Mouse (Mus musculus) limb, embryonic 14.5 days (tissue): ENCODE data around the gene Chst7. TPM values are rescaled to one million over a fixed set of nuclear protein-coding genes. Genes with fewer than 3 reads are reported as not detected.

ENCODE experiments used
- ATAC-seq: fragments of 200-750 bp; cut with Nextera tagmentation; 2 replicates; pipeline ENCODE4 v1.8.0; 2017; ENCODE audit warnings: low read depth, moderate number of reproducible peaks, moderate TSS enrichment; ENCODE audit not compliant: low FRiP score
- DNase-seq: peaks from one replicate; pipeline ENCODE4 v3.0.0-alpha.2; 2015; ENCODE audit warnings: low spot score
- H3K27ac ChIP-seq: fragments of 300-500 bp; sonication (generic); replicated peaks from 2 replicates; pipeline ENCODE4 v1.5.1; 2014; ENCODE audit warnings: low read depth, mild to moderate bottlenecking, low read length, moderate library complexity, mixed read lengths
- H3K27me3 ChIP-seq: fragments of 300-500 bp; sonication (generic); 2 replicates; pipeline ENCODE4 v1.6.1; 2014; ENCODE audit warnings: low read length, mixed read lengths; ENCODE audit not compliant: control insufficient read depth, insufficient read depth
- H3K36me3 ChIP-seq: fragments of 300-500 bp; sonication (generic); 2 replicates; pipeline ENCODE4 v1.6.1; 2014; ENCODE audit warnings: mild to moderate bottlenecking, low read length, moderate library complexity, mixed read lengths; ENCODE audit not compliant: control insufficient read depth, insufficient read depth
- H3K4me1 ChIP-seq: fragments of 300-500 bp; sonication (generic); 2 replicates; pipeline ENCODE4 v1.6.1; 2014; ENCODE audit warnings: antibody characterized with exemption, low read length, mixed read lengths; ENCODE audit not compliant: control insufficient read depth, insufficient read depth
- H3K4me2 ChIP-seq: fragments of 300-500 bp; sonication (generic); replicated peaks from 2 replicates; pipeline ENCODE4 v1.6.1; 2014; ENCODE audit warnings: low read depth, mild to moderate bottlenecking, low read length, moderate library complexity; ENCODE audit not compliant: severe bottlenecking
- H3K4me3 ChIP-seq: fragments of 300-500 bp; sonication (generic); replicated peaks from 2 replicates; pipeline ENCODE4 v1.5.1; 2014; ENCODE audit warnings: low read length
- H3K9ac ChIP-seq: fragments of 300-500 bp; sonication (generic); 2 replicates; pipeline ENCODE4 v1.6.1; 2014; ENCODE audit warnings: mild to moderate bottlenecking, low read depth, low read length, moderate library complexity; ENCODE audit not compliant: severe bottlenecking
- H3K9me3 ChIP-seq: fragments of 300-500 bp; sonication (generic); 2 replicates; pipeline ENCODE4 v1.6.1; 2016; ENCODE audit warnings: low read length; ENCODE audit not compliant: control insufficient read depth
- POLR2A ChIP-seq: fragments of 200-500 bp; IDR thresholded peaks from 2 replicates; pipeline ENCODE4 v1.8.0; 2012; ENCODE audit warnings: inconsistent platforms, mild to moderate bottlenecking, moderate library complexity, borderline replicate concordance; ENCODE audit not compliant: insufficient read depth, insufficient read length; ENCODE audit errors: extremely low read depth
- WGBS: fragments of 180-500 bp; shearing (Covaris S2); extraction: QIAGEN DNeasy Blood & Tissue Kit; methylation state at CpG from one replicate; pipeline ENCODE4 v1.1.7; 2014; 5-methylcytosine and 5-hydroxymethylcytosine counted together
- polyA plus RNA-seq, 2 experiments: library from polyadenylated mRNA; depleted of rRNA in 1 of 2; stranded (reverse) in 1 of 2; unstranded in 1 of 2; fragments of >200 nt; fragmentation: Nextera tagmentation in 1 of 2; extraction: Ambion mirVana in 1 of 2; gene quantifications; 2 replicates each; pipeline versions ENCODE4 v1.2.1 to v1.2.3; 2012 to 2014

Chst7 gene
- polyA plus RNA-seq (2012; rRNA removed) (2.7 and 3.0 TPM in 2 replicates), polyA plus RNA-seq (2014; fragmentation: Nextera tagmentation; extraction: Ambion mirVana) (3.8 and 4.1 TPM in 2 replicates)

DNA sequence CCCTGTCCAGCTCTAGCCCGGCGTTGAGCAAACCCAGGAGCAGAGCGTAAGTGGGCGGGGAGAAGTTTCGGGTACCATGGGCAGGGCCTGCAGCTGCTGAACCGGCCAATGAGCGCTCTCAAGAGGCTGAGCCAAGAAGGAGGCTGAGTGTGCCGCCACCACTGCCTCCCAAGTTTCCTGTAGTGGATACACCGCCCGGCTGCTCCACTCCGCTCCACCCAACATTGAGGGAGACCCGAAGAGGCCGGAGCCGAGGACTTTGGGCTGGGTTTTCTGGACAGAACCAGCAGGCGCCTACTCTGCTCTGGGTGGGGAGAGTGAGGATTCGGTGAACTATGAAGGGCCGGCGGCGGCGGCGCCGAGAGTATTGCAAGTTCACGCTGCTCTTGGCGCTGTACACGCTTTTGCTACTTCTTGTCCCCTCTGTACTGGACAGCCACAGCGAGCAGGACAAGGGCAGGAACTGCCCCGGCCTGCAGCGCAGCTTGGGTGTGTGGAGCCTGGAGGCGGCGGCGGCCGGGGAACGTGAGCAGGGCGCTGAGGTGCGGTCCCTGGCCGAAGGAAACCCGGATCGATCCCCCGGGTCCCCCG lies at the start of gene Chst7:
TSS of gene Chst7 (plus strand) at position 180 of the 591 bp plus-strand sequence.
- Histone ChIP-seq H3K9me3 (no peaks in the 10 kb centered on the region), H3K4me1 (no peaks in the 10 kb centered on the region), H3K27ac (no peak within 1 kb of the TSS), H3K27me3 (peaks cover 10% of the 10 kb centered on the region; the same call in 1 of the 2 replicates), H3K9ac (peak within 1 kb of the TSS; percentile 41; the same call in 1 of the 2 replicates), H3K36me3 (no peaks in the 10 kb centered on the region), H3K4me2 (peak within 1 kb of the TSS; percentile 61), H3K4me3 (peak within 1 kb of the TSS; percentile 40)
- ATAC-seq = peak; percentile 89
- WGBS = 17% methylated on average over 31 of the region's 40 CpGs
- no peak for TF ChIP-seq POLR2A
- peak; percentile 57 for DNase-seq

DNA sequence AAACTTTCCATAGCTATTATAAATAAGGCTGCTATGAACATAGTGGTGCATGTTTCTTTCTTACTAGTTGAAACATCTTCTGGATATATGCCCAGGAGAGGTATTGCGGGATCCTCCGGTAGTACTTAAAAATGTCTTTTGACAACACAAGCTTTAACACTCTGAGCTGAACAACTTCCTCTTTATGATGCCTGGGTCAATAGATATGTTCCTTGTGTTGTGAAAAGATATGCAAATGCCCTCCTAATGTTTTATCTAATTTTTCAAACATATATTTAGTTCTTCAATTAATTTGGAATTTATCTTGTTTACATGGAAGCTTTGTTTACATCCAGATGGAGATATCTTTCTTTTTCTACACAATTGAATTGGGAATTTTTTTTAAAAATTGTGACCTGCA lies 47.1 kb upstream of the Chst7 start:
- 92% methylated on average over 2 of the region's 2 CpGs for WGBS
- DNase-seq (no peak), ATAC-seq (no peak)
- Histone ChIP-seq H3K4me2 (no peak overlapping the region), H3K4me3 (no peak overlapping the region), H3K4me1 (no peaks in the 10 kb centered on the region), H3K27ac (no peak overlapping the region), H3K36me3 (no peaks in the 10 kb centered on the region), H3K9ac (no peak overlapping the region), H3K27me3 (no peaks in the 10 kb centered on the region), H3K9me3 (no peaks in the 10 kb centered on the region)
- TF ChIP-seq POLR2A = no peak

DNA sequence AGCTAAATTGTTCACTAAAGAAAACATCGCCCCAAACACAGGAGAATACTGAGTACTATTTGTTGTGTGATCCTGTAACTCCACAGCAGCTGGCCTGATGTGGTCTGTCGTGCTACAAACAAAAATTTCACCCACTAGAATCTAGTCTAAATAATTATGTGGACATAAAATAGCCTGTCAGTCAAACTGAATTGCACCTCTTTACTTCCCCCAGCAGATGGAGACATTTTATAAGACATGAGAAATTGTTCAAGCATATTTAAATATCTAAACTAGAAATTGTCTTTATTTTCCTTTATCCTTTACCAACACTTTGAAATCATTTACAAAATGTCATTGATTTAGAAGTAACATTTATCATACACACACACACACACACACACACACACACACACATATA lies 38.4 kb upstream of the Chst7 start:
- H3K36me3 ChIP-seq = no peaks in the 10 kb centered on the region
- TF ChIP-seq POLR2A = no peak
- H3K9ac ChIP-seq = no peak overlapping the region
- no peak overlapping the region for H3K4me3 ChIP-seq
- no peak overlapping the region for H3K4me2 ChIP-seq
- no peaks in the 10 kb centered on the region for H3K4me1 ChIP-seq
- 31% methylated on average over 2 of the region's 2 CpGs for WGBS
- DNase-seq = no peak
- no peaks in the 10 kb centered on the region for H3K9me3 ChIP-seq
- H3K27ac ChIP-seq = no peak overlapping the region
- H3K27me3 ChIP-seq = no peaks in the 10 kb centered on the region
- ATAC-seq = no peak

DNA sequence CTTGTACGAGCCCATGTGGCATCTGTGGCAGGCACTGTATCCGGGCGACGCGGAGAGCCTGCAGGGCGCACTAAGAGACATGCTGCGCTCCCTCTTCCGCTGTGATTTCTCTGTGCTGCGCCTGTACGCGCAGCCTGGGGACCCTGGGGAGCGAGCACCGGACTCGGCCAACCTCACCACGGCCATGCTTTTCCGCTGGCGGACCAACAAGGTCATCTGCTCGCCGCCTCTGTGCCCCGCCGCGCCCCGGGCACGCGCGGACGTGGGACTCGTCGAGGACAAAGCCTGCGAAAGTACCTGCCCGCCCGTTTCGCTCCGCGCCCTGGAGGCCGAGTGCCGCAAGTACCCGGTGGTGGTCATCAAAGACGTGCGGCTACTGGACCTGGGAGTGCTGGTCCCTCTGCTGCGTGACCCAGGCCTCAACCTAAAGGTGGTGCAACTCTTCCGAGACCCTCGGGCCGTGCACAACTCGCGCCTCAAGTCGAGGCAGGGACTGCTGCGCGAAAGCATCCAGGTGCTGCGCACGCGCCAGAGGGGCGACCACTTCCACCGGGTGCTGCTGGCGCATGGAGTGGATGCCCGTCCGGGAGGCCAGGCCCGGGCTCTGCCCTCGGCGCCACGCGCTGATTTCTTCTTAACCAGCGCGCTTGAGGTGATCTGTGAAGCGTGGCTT lies 872 bp downstream of the Chst7 start:
- 25% methylated on average over 42 of the region's 65 CpGs for WGBS
- DNase-seq (no peak), ATAC-seq (no peak)
- peak overlapping the region; percentile 40 for H3K4me3 ChIP-seq
- no peak for TF ChIP-seq POLR2A
- no peaks in the 10 kb centered on the region for H3K9me3 ChIP-seq
- no peak overlapping the region for H3K27ac ChIP-seq
- no peaks in the 10 kb centered on the region for H3K4me1 ChIP-seq
- peak overlapping the region; percentile 41; the same call in 1 of the 2 replicates for H3K9ac ChIP-seq
- peak overlapping the region; percentile 61 for H3K4me2 ChIP-seq
- peaks cover 10% of the 10 kb centered on the region; the same call in 1 of the 2 replicates for H3K27me3 ChIP-seq
- H3K36me3 ChIP-seq = no peaks in the 10 kb centered on the region

DNA sequence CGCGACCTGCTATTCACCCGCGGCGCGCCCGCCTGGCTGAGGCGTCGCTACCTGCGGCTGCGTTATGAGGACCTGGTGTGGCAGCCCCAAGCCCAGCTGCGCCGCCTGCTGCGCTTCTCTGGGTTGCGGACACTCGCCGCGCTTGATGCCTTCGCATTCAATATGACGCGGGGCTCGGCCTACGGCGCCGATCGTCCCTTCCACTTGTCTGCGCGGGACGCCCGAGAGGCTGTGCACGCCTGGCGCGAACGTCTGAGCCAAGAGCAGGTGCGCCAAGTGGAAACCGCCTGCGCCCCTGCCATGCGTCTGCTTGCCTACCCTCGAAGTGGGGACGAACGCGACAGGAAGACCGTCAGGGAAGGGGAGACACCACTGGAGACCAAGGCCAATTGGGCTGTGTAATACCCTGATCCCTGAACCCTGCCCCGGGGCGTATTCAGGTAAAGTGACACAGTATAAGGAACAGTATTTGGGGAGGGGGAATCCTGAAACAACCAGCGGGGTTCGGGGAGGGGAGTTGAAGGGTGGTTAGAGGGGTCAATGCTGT lies 1.5 kb downstream of the Chst7 start:
- no peak for ATAC-seq
- Histone ChIP-seq H3K27ac (no peak overlapping the region), H3K36me3 (no peaks in the 10 kb centered on the region), H3K9me3 (no peaks in the 10 kb centered on the region), H3K4me2 (peak overlapping the region; percentile 61), H3K9ac (0 out of 2 replicates have a peak overlapping the region, but pooled peaks have one; percentile 41), H3K4me1 (no peaks in the 10 kb centered on the region), H3K27me3 (peaks cover 10% of the 10 kb centered on the region; the same call in 1 of the 2 replicates), H3K4me3 (peak overlapping the region; percentile 40)
- TF ChIP-seq POLR2A = no peak
- WGBS = 26% methylated on average over 34 of the region's 47 CpGs
- DNase-seq = no peak
